Mouse (Mus musculus) spleen, postnatal 4 days (tissue): ENCODE data around the gene Kcnk16.
"Not testable (repeated sequence)": the region's sequence is repeated elsewhere in the genome, so short reads cannot be mapped to it uniquely, and the experiment has no call there.

ENCODE experiments used
- DNase-seq, 2 experiments: peaks; one replicate each; pipeline ENCODE4 v3.0.0; 2022; ENCODE audit warnings: low spot score in 2 of 2

The Kcnk16 gene

DNA sequence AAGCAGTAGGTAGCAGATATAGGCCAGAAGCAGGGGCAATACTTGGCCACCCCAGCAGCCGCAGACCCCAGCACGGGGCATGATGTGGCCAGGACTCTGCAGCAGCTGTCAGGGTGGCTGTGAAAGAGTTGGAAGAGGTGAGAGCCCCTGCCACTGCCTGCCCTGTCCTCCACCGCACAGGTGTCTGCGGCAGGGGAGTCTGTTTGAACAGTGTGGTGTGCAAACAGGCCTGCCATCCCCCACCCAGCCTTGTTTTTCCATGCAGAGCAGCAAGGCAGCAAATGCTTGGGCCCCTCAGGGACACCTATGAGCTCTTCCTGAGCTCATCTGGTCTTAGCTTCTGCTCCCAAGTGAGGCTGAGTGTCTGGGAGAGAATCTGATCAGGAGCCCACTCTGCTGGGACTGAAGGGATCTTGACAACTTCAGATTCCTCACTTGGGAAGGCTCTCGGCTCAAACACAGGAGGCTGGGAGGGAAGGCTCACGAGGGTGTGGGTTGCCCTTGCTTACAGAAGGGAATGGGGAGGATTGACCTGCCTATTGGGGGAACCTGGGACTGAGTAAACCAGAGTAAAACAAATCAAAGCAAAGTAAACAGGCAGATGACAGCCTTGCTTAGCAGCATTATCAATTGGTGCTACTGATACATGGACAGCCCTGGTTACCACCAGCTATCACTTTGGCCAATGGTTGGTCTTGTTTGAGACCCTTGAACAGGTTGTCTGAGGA, at the start of gene Kcnk16:
Kcnk16 (minus strand) TSS at position 118 of the 728 bp plus-strand sequence.
- no peak for DNase-seq

- no peak for DNase-seq
Observed at GRCm38 (mm10) chr14:20315137-20315536, 46.1 kb upstream of the Kcnk16 start.

- not testable (repeated sequence) for DNase-seq
Observed at GRCm38 (mm10) chr14:20305085-20305484, 36.1 kb upstream of the Kcnk16 start.

DNA sequence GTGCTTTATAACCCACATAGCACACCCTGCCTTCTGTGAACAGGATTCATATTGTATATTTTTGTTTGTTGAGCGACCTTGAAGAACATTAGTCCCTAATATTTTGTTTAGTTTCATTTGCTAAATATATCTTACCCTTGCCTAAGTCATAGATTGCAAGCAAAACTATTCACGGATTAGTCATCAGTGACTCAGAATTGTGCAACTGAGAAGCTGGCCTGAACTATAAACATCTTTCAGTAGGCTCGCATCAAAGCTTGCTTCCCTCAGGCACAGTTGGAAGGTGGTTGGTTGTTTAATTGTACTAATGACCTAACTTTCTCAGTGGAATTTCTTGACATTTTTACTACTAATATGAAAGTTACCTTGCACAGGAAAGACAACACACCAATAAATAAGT, 29.1 kb upstream of the Kcnk16 start:
- DNase-seq, result no peak

DNA sequence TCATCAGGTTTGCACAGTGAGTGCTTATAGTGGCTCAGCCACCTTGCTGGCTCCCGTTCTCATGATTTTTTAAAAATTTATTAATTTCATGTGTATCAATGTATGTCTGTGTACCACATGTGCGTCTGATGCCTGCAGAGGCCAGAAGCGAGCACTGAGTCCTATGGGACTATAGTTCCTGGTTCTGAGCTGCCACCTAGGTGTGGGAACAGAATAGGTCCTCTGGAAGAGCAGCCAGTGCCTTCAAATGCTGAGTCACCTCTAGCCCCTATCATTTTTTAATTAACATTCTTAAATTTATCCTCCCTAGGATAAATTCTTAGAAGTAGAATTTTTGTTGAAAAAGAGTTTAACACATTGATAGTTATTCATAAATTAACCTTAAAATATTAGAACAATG, 28.6 kb upstream of the Kcnk16 start:
- no peak for DNase-seq

DNA sequence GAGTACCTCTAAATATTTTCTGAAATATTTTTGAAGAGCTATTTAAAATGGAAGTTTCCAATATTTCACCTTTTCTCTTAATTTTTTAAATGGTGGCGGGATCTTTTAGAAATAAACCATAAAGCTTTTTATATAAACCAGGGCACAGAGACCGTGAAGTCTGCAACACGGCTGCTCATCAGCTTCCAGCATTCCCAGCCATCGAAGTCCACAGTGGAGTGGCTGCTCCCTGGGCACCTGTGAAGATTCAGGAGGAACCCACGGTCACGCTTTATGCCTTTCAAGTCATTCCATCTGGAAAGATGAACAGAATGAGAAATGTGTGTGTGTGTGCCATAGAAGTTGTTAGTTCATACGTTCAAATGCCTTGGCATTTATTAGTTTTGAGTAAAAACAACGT, 25.9 kb upstream of the Kcnk16 start:
- no peak for DNase-seq

DNA sequence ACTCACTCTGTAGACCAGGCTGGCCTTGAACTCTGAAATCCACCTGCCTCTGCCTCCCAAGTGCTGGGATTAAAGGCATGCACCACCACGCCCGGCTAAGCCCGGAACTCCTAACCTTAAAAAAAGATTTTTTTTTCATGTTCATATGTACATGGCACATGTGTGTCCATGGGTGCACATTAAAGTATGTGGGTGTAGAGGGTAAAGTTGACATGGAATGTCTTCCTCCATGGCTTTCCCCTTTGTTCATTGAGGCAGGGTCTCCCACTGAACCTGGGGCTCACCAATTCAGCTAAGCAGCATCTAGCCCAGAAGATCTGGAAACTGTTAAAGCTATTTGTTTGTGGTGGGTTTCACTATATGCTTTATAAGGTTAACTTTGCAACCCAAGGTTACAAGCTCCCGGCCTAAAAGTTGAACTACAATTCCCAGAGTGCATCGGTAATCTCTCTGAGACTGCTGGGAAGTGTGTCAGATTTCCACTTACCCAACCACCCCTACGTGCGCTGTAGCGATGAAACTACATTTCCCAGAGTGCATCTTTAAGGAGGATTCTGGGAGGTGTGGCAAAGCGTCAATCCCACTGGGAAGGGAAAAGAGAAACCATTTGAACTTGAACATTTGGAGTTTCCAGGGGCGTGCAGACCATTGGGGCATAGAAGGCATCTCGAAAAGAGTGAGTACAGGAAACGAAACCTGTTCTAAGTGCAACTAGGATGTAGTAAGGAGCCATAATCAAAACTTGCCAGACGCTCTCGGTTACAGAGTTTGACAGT, 25.3 kb upstream of the Kcnk16 start, which contains the start of gene Nudt13:
Nudt13 (plus strand) TSS at position 581 of the 776 bp plus-strand sequence.
- peak; percentile 75 to 79 for DNase-seq

DNA sequence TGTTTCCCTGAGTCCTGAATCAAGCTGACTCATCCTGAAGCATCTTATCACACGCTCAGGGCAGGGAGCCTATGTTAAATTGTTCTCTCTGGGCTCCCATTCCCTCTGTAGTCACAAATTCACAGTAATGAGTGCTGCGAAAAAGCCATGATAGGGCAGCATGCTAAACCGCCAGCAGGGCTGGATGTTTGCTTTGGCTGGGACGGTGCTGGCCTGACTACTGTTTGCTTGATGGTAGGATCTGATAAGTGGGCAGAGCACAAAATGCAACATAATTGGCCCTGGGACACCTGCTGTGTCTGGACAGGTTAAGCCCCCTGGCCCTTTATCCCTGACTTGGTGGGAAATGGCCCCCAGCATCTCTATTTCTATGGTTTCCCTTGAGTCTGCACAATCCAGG, 22.4 kb upstream of the Kcnk16 start:
- DNase-seq, result no peak

DNA sequence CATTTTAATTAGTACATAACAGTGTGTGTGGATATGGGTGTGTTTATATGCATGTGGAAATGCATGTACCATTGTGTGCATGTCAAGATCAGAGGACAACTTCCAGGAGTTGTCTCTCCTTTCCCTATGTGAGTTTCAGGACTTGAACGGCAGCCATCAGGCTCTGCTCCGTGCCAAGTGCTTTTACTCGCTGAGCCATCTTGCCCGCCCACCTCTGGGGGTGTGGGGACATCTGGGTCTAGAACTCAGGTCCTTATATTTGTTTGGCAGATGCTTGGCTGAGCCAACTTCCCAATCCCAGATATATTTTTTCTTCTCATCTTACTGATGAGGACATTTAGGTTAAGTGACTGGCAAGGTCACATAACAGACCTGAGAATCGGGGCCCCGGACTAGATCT, 578 bp downstream of the Kcnk16 start:
- DNase-seq, result no peak

DNA sequence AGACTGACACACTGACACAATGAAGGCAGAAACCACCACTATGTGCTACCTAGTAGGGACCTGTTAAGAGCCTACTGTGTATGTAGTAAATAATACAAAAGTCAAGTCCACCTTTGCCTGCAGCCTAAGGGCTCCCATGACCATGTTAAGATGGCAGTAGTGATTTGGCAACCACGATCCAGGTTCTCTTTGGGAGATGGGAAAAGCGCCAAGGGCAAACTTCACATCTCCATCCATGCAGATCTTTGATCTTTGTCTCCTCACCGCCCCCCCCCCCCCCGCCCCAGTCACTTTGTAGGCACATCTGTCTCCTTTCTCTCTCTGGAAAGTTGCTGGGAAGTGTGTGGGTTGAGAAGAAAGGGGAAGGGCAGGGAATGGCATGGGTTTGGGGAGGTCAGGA, 6.7 kb downstream of the Kcnk16 start:
- DNase-seq, result no peak

GRCm38 (mm10) chr14:20258185-20259113, 10.6 kb downstream of the Kcnk16 start:
- peak; percentile 72 to 88 for DNase-seq

DNA sequence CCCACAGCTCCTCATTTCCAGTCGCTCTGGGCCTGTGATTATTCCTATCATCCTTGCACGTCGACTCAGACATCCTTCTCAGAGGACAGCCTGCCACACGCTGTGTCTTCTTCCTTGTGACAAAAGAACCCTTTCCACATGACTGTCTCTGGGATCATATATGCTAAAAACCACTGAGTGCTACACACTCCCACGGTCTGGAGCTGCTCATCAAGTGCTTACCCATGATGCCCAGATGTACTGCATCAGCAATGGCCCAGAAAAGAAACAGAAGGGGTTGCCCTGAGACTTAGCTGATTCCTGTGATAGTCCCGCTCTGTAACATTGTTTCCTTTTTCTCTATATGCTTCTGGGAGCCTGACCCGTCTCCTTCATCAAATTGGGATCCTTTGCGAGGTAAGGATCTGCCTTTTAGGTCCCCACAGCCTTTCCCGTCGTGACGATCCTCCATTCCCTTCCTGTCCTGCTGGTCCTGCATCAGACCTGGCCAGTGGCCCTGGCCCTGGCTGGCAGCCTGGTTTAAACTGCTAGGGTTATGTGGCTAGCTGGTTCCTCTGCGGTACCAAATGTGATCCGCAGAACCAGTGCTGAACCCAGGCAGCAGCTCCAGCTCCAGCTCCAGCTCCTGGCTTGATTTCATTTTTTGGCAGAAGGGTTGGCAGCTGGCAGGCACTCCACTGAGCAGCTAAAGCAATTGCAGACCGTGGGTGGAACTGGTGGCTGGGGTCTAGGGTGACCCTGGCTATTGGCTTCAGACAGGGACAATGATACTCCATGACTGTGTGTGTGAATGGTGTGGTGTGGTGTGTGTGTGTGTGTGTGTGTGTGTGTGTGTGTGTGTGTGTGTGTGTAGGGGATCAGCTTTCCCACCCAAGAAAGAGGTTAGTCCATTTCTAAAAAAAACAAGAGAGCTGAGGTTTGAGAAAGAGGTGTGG, 18.5 kb downstream of the Kcnk16 start:
- DNase-seq, result no peak

DNA sequence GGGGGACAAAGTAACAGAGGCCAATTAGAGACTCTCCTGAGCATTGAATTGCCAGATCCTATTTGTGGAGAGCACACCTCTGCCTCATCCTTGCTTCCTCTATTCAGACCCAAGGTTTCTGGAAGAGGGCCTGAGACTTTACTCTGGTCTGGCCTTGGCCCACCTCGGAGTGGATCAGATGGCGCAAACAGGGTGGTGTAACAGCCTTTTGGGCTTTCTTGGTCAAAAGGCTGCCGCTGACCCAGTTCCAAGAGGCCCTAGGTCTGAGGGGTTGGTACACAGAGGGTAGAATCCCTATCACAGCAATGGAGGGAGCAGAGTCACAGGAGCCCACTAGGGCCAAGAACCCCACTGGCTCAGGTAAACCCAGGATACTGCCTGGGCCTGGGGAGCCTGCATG, 21.0 kb downstream of the Kcnk16 start:
- no peak for DNase-seq

DNA sequence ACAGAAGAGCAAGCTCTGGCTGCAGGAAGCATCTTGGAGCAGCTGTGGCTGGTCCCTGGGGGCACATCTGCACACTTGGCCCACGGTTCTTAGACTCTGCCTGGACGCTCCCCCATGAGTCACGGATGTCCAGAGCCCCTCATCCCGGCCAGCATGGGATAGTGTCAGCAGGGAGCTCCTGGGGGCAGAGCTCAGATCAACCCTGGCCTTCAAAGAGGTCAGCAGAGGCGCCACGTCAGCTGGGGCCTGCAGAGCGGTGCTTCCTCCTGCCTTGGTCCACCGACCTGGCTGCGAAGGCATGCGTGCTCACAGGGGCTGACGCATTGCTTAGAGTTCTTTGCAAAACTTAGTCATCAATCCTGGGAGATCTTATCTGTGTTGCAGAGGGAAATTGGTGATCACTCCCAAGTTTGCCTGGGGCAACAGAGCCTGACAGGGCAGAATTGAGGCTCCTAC, 22.2 kb downstream of the Kcnk16 start:
- no peak for DNase-seq

DNA sequence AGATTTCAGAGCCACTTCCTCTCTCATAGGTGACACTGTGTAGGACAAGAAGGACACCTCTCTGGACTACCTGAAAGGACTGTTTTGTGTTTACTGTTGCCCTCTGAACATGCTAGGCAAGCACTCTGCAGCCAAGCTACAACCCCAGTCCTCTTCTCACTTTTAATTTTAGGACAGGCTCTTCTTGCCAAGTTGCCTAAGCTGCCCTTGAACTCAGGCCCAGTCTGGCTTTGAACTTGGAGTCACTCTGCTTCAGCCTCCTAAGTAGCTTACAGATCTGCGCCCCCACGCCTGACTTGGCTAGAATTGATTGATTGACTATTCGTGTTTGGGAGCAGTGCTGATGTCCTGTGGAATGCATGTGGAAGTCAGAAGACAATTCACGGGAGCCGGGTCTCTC, 23.1 kb downstream of the Kcnk16 start:
- no peak for DNase-seq

GRCm38 (mm10) chr14:20245318-20245717, 23.7 kb downstream of the Kcnk16 start:
- no peak for DNase-seq

GRCm38 (mm10) chr14:20243158-20243557, 25.8 kb downstream of the Kcnk16 start:
- DNase-seq, result no peak

DNA sequence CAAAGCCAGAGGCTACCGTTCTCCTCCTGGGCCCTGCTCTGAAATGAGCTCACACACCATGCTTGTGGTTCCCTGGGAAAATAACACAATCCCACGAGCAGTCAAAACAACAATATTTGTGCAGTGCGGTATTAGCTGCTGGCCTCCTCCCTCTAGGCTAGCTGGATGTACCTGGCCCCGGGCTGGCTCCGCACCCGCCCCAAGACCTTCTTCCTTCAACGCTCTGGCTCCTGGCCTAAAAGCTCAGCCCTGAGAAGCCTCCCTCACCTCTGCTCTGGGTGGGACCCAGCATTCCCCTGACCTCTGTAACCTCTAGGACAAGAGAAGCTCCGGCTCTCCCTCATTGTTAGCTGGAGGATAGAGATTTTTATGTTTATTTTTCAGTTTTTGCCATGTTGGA, 26.5 kb downstream of the Kcnk16 start:
- no peak for DNase-seq

- no peak for DNase-seq
Observed at GRCm38 (mm10) chr14:20234403-20234802, 34.6 kb downstream of the Kcnk16 start.

DNA sequence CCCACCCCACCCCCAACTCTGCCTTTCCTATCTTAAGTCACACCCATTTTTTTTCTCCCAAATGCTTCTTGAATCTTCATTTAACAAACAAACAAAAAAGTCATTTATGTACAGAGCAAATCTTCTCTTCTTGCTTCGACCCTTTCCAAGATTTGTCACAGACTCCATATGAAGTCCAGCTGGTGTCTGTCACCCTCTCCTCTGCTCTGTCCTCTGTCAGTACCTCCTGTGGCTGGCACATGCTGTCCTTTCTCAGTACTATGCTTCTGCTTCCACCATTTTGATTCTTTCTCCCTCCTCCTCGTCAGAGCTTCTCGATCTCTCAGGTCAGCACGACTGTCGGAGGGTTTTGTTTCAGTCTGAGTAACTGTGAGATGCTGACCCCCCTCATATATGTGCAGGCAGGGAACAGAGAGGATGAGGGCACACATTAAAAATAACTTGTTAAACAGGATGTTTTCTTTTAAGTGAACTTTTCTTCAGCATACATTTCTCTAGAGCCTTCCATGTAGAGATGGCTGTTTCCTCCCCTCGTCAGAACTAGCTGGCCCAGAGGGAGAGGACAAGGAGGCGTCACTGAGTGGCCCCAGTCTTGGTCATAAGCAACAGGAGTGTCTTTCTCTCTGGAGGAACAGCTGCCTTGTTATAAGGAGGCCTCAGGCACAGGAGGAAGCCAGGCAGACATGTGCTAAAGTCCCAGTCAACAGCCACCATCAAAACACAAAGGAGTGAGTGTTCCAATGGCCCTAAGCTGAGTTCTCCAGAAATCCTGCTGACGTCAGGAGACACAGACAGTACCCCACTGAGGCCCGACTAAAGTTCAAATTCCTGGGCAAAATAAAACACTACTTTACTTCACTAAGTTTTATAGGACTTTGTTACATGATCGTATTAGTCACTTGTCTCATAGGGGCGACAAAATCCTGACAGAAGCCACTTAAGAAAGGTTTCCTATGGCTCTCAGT, 35.7 kb downstream of the Kcnk16 start:
- no peak for DNase-seq
